Mouse (Mus musculus) testis, adult 2 months (tissue): ENCODE measurements around the gene Igsf9.

Experiments used
- CTCF ChIP-seq: fragments of 200-500 bp; IDR thresholded peaks from 2 replicates; pipeline ENCODE4 v1.5.1; 2012; ENCODE audit warnings: low read depth, mild to moderate bottlenecking, inconsistent platforms, low read length, moderate library complexity; ENCODE audit not compliant: control insufficient read depth, insufficient read depth, insufficient replicate concordance
- POLR2A ChIP-seq: fragments of 200-500 bp; IDR thresholded peaks from 2 replicates; pipeline ENCODE4 v1.6.1; 2012; ENCODE audit warnings: low read depth, mild to moderate bottlenecking, inconsistent platforms, low read length, moderate library complexity; ENCODE audit not compliant: control insufficient read depth

- TF ChIP-seq POLR2A (no peak), CTCF (no peak)
Observed at GRCm38 (mm10) chr1:172513525-172514212, 32.1 kb downstream of the Igsf9 start.
